Mouse (Mus musculus): ENCODE data around the gene Slc47a1.

DNA sequence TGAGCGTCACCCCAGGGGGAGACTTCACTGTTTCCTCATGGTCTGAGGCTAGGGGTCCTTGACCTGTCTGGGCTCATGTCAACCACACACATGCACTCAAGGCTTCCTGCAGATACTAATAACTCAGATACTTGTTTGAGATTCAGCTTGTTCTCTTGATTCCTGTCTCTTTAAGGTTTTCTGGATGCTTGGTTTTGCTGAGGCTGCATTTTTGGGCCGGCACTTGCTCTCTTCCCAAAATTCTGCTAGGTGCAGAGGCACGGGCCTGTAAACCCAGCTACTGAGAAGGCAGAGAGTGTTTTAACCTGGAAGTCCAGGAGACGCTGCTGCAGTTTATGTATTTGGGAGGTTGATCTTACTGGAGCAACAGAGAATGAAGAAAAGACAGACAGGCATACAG, 23.6 kb upstream of the Slc47a1 start:
- no peak for TF ChIP-seq POLR2A (IDR thresholded peaks at IDR 0.05; ENCODE audit: extremely low read depth, insufficient read depth, low read length)
- TF ChIP-seq CTCF (IDR thresholded peaks at IDR 0.05; ENCODE audit: extremely low read depth, insufficient read depth, low read length): no peak

All from cortical plate, adult 2 months (tissue).